In the genomic region with DNA sequence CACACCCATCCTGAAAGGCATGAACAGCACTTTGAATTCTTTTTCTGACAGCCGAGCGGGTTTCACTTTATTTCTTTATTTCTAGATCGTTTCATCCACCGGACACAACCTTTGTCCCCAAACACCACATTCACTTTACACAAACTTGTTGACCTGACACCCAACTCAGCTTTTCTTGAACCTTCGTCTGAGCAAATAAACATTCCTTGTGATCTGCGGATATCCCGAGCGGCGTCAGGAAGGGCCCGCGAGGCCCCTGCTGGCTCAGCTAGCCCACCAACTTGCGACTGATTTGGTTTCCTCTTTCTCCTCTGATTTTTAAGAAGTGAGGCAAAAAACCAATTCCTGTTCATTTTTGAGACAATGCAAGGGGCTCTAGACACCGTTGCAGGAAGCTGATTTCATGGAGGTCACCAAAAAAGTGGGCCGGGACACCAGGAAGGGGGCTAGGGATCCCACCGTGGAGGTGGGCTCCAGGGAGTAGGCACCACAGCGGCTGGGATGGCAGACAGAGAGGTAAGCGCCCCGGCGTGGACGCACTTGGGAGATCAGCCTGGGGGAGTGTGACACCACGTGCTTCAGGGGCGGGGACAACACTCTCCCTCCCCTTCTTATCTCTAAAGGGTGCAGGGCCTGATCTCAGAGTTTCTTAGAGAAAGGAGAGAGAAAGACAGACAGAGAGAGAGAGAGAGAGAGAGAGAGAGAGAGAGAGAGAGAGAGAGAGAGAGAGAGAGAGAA, we compare ENCODE assay signal across 8 mouse cellular contexts. TPM values are rescaled to one million over a fixed set of nuclear protein-coding genes. Genes with fewer than 3 reads are reported as not detected.
DNase-seq lines count a peak whose midpoint lies in the region; ATAC-seq and TF ChIP-seq lines count a peak whose summit lies in the region.

TSS of gene Slc39a8 (plus strand) at position 264 of the 738 bp plus-strand sequence.

- ATAC-seq in frontal cortex, adult (ENCODE audit: low TSS enrichment) = peak; percentile 86
- ATAC-seq in lung, embryonic 15.5 days (ENCODE audit: borderline replicate concordance, extremely low read depth, low FRiP score, low TSS enrichment) = peak; percentile 94
- peak; percentile 90 for ATAC-seq in neutrophil, adult 5-6 weeks (ENCODE audit: extremely low read depth, insufficient number of reproducible peaks, low FRiP score, poor library complexity, severe bottlenecking)

- peak within 1 kb of the TSS; percentile 63 for H3K9ac ChIP-seq in lung, embryonic 15.5 days

- peak; percentile 75 for DNase-seq in Muller cell, postnatal 12 days (ENCODE audit: inconsistent ontology term)
- peak; percentile 15 for DNase-seq in cerebellum, adult 9-11 months
- DNase-seq in heart, postnatal 4 days = peak; percentile 81
- DNase-seq in layer of hippocampus, adult 2 months (ENCODE audit: low spot score in 2 of 2) = peak; percentile 48 to 53
- peak; percentile 82 to 85 for DNase-seq in thymus, adult 18-20 months

- H3K27ac ChIP-seq in layer of hippocampus, adult 2 months = peak within 1 kb of the TSS; percentile 77
- H3K27ac ChIP-seq in lung, embryonic 15.5 days = peak within 1 kb of the TSS; percentile 86

- H3K36me3 ChIP-seq in lung, embryonic 15.5 days = no peaks in the 10 kb centered on the region

- peak; percentile 66 for TF ChIP-seq CTCF in layer of hippocampus, adult 2 months (conservative IDR thresholded peaks at IDR 0.05)

- WGBS in lung, embryonic 15.5 days = 1% methylated on average over 21 of the region's 22 CpGs

- H3K4me3 ChIP-seq in layer of hippocampus, adult 2 months = peak within 1 kb of the TSS; percentile 64
- H3K4me3 ChIP-seq in lung, embryonic 15.5 days = peak within 1 kb of the TSS; percentile 61

- H3K4me2 ChIP-seq in lung, embryonic 15.5 days = peak within 1 kb of the TSS; percentile 95

- H3K4me1 ChIP-seq in lung, embryonic 15.5 days = peaks cover 8% of the 10 kb centered on the region; the same call in 1 of the 2 replicates

- no peaks in the 10 kb centered on the region for H3K27me3 ChIP-seq in lung, embryonic 15.5 days

- no peaks in the 10 kb centered on the region for H3K9me3 ChIP-seq in lung, embryonic 15.5 days

RNA-seq across cellular contexts. Expression of gene Slc39a8, which starts in this region (rescaled TPM):
- 10 to 100 TPM in 1 of 2 experiments, 1 to 10 TPM in 1; 9.0 to 10.9 TPM for total RNA-seq in heart, postnatal 4 days (2021)
- 1 to 10 TPM; 2.9 to 3.0 TPM for total RNA-seq in layer of hippocampus, adult 2 months (2021)
- 20.4 and 23.9 TPM in 2 replicates for polyA plus RNA-seq in lung, embryonic 15.5 days (2015; fragmentation: Nextera tagmentation; extraction: Ambion mirVana)
- total RNA-seq in neutrophil, adult 5-6 weeks (2017) = 0.37 and 1.0 TPM in 2 replicates

Comparison
In these comparisons a context has a peak if more than half of its experiments do, and no peak if none do; other contexts are left out.
1. Peak in every context shown above with its lines: DNase-seq, ATAC-seq, H3K4me3 ChIP-seq and H3K27ac ChIP-seq.
2. DNase-seq: peak in every context shown above with its lines; median percentile 84 in thymus, adult 18-20 months; 81 in heart, postnatal 4 days; 75 in Muller cell, postnatal 12 days; 50 in layer of hippocampus, adult 2 months; 15 in cerebellum, adult 9-11 months.